Mouse (Mus musculus) forelimb bud, embryonic 11.5 days (tissue): ENCODE results near the gene Ryr1.

Source experiments
- DNase-seq: peaks from one replicate; pipeline ENCODE4 v3.0.0-alpha.2; 2012; ENCODE audit warnings: low read depth, low spot score

Ryr1 gene

GRCm38 (mm10) chr7:29124970-29125369, at the start of gene Ryr1:
Gene Ryr1, minus strand, starts transcription at chr7:29125179.
- DNase-seq: peak; percentile 64

GRCm38 (mm10) chr7:29172390-29173016, 47.5 kb upstream of the Ryr1 start:
- DNase-seq: no peak

GRCm38 (mm10) chr7:29171562-29172097, 46.7 kb upstream of the Ryr1 start:
- DNase-seq: no peak

- no peak for DNase-seq
Observed at GRCm38 (mm10) chr7:29170755-29171561, 46.0 kb upstream of the Ryr1 start.

GRCm38 (mm10) chr7:29170066-29170754, 45.2 kb upstream of the Ryr1 start, which contains the start of the genes Ggn and Spred3:
Gene Ggn, plus strand, starts transcription at chr7:29170210.
Gene Spred3, minus strand, starts transcription at chr7:29170411.
- DNase-seq: peak; percentile 53

GRCm38 (mm10) chr7:29169231-29170065, 44.5 kb upstream of the Ryr1 start:
- peak; percentile 79 for DNase-seq

GRCm38 (mm10) chr7:29168791-29169230, 43.8 kb upstream of the Ryr1 start:
- no peak for DNase-seq

GRCm38 (mm10) chr7:29168121-29168695, 43.2 kb upstream of the Ryr1 start:
- DNase-seq: no peak

- DNase-seq: no peak
Observed at GRCm38 (mm10) chr7:29167656-29168055, 42.7 kb upstream of the Ryr1 start.

GRCm38 (mm10) chr7:29162750-29163525, 38.0 kb upstream of the Ryr1 start:
- no peak for DNase-seq

- DNase-seq: no peak
Observed at GRCm38 (mm10) chr7:29162294-29162693, 37.3 kb upstream of the Ryr1 start.

GRCm38 (mm10) chr7:29158264-29158663, 33.3 kb upstream of the Ryr1 start:
- DNase-seq: no peak

- peak; percentile 85 for DNase-seq
Observed at GRCm38 (mm10) chr7:29155838-29156782, 31.1 kb upstream of the Ryr1 start, which contains the start of gene Fam98c. Gene Fam98c, minus strand, starts transcription at chr7:29156234.

- peak; percentile 70 for DNase-seq
Observed at GRCm38 (mm10) chr7:29155196-29155837, 30.3 kb upstream of the Ryr1 start.

GRCm38 (mm10) chr7:29154018-29154720, 29.2 kb upstream of the Ryr1 start:
- no peak for DNase-seq

- no peak for DNase-seq
Observed at GRCm38 (mm10) chr7:29151486-29151885, 26.5 kb upstream of the Ryr1 start.

GRCm38 (mm10) chr7:29148771-29149170, 23.8 kb upstream of the Ryr1 start:
- no peak for DNase-seq
